Mouse (Mus musculus) hindbrain, embryonic 16.5 days (tissue): ENCODE results near the gene Fbxo48. TPM values are rescaled to one million over a fixed set of nuclear protein-coding genes. Genes with fewer than 3 reads are reported as not detected.

Source experiments
- ATAC-seq: fragments of 200-750 bp; cut with Nextera tagmentation; 2 replicates; pipeline ENCODE4 v1.8.0; 2017; ENCODE audit warnings: moderate TSS enrichment, moderate library complexity
- H3K27ac ChIP-seq: fragments of 300-500 bp; sonication (generic); 2 replicates; pipeline ENCODE4 v1.5.1; 2014; ENCODE audit warnings: low read depth, mild to moderate bottlenecking, control low read depth, low read length, moderate library complexity
- H3K27me3 ChIP-seq: fragments of 300-500 bp; sonication (generic); replicated peaks from 2 replicates; pipeline ENCODE4 v1.6.1; 2014; ENCODE audit warnings: low read length; ENCODE audit not compliant: control insufficient read depth, insufficient read depth
- H3K36me3 ChIP-seq: fragments of 300-500 bp; sonication (generic); 2 replicates; pipeline ENCODE4 v1.6.1; 2014; ENCODE audit warnings: mild to moderate bottlenecking, low read length, moderate library complexity, mixed read lengths; ENCODE audit not compliant: control insufficient read depth, insufficient read depth
- H3K4me1 ChIP-seq: fragments of 300-500 bp; sonication (generic); 2 replicates; pipeline ENCODE4 v1.6.1; 2014; ENCODE audit warnings: low read depth, low read length; ENCODE audit not compliant: control insufficient read depth, insufficient read depth
- H3K4me2 ChIP-seq: fragments of 300-500 bp; sonication (generic); 2 replicates; pipeline ENCODE4 v1.6.1; 2014; ENCODE audit warnings: mild to moderate bottlenecking, low read length, control low read depth, moderate library complexity
- H3K4me3 ChIP-seq: fragments of 300-500 bp; sonication (generic); 2 replicates; pipeline ENCODE4 v1.5.1; 2014; ENCODE audit warnings: mild to moderate bottlenecking, low read length, control low read depth, moderate library complexity
- H3K9ac ChIP-seq: fragments of 300-500 bp; sonication (generic); 2 replicates; pipeline ENCODE4 v1.6.1; 2014; ENCODE audit warnings: low read depth, mild to moderate bottlenecking, control low read depth, low read length, moderate library complexity
- H3K9me3 ChIP-seq: fragments of 300-500 bp; sonication (generic); 2 replicates; pipeline ENCODE4 v1.6.1; 2014; ENCODE audit warnings: mild to moderate bottlenecking, low read length, moderate library complexity; ENCODE audit not compliant: control insufficient read depth
- WGBS: fragments of 180-500 bp; shearing (Covaris S2); extraction: QIAGEN DNeasy Blood & Tissue Kit; methylation state at CpG from one replicate; pipeline ENCODE4 v1.1.7; 2014; 5-methylcytosine and 5-hydroxymethylcytosine counted together
- polyA plus RNA-seq: library from polyadenylated mRNA; unstranded; fragments of >200 nt; fragmentation: Nextera tagmentation; extraction: Ambion mirVana; gene quantifications from 2 replicates; pipeline ENCODE4 v1.2.1, GENCODE M21; 2015

Gene Fbxo48
- polyA plus RNA-seq, 1 experiment from 2014 or later, result 0.71 TPM

DNA sequence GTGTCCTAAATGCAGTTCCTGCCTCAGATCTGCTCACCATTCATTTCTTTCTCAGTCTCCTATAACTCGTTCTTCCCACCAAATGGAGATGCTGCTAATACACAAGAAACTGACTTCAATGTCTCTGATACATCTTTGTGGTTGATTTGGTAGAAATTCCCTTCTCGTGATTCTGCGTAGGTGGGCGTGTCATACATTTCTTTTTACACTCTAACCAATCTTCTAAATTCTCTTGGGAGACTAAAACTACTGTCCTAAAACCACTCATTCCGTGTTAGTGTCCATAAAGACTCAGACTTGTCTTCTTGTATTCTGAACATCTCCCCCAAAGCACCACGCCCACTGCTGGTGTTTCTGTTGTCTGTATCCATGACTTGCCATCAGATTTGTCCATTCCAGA, 5.9 kb downstream of the Fbxo48 start:
- H3K27me3 ChIP-seq, result no peaks in the 10 kb centered on the region
- no peak overlapping the region for H3K4me3 ChIP-seq
- WGBS, result 92% methylated on average over 6 of the region's 6 CpGs
- H3K9me3 ChIP-seq, result no peaks in the 10 kb centered on the region
- no peaks in the 10 kb centered on the region for H3K4me1 ChIP-seq
- no peaks in the 10 kb centered on the region for H3K36me3 ChIP-seq
- H3K4me2 ChIP-seq, result no peak overlapping the region
- no peak overlapping the region for H3K27ac ChIP-seq
- ATAC-seq, result no peak
- H3K9ac ChIP-seq, result no peak overlapping the region

DNA sequence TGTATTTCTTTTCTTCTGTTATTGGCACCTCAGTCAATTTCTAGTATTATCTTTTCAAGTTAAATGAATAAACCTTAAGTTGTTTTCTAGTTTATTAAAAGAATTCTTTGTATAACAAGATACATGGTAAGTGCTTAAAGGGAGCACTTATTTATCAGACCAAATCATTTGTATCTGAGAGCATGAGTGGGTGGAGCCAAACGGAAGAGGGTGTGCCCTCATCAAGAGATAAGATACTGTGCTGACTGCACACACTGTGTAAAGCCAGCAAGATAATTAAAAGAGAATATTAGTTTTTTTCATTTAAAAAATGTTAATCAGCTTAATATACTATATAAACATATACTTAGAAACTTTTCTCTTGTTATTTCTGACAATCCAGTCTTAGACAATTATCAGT, 7.3 kb downstream of the Fbxo48 start:
- ATAC-seq, result no peak
- WGBS, result 93% methylated on average over 1 of the region's 1 CpGs
- no peak overlapping the region for H3K4me3 ChIP-seq

DNA sequence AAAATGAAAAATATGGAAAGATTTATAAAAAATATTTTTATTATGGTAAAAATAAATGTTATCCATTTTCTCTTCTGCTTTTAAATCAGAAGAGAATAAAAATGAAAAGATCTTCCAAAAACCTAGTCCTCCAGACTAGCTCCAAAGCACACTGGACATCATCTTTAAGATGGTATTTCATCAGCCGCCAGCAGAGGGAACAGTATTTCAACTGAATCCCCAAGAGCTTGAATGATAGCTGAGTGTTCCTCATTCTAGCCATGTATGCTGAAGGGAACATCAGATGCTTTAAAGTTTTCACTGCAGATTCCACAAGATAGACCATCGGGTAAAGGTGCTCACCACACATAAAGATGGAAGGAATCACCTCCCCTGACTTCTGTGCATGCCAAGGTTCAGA, 16.6 kb downstream of the Fbxo48 start:
- Histone ChIP-seq H3K9ac (no peak overlapping the region), H3K4me1 (no peaks in the 10 kb centered on the region), H3K9me3 (no peaks in the 10 kb centered on the region), H3K27me3 (no peaks in the 10 kb centered on the region), H3K27ac (no peak overlapping the region), H3K4me2 (no peak overlapping the region), H3K4me3 (no peak overlapping the region), H3K36me3 (no peaks in the 10 kb centered on the region)
- 48% methylated on average over 2 of the region's 2 CpGs for WGBS
- no peak; the same call in 1 of the 2 replicates for ATAC-seq

More for the DNA sequence above, 7.3 kb downstream of the Fbxo48 start:
- Histone ChIP-seq H3K9me3 (no peaks in the 10 kb centered on the region), H3K27ac (no peak overlapping the region), H3K4me2 (no peak overlapping the region), H3K36me3 (no peaks in the 10 kb centered on the region), H3K27me3 (no peaks in the 10 kb centered on the region), H3K4me1 (no peaks in the 10 kb centered on the region), H3K9ac (no peak overlapping the region)

DNA sequence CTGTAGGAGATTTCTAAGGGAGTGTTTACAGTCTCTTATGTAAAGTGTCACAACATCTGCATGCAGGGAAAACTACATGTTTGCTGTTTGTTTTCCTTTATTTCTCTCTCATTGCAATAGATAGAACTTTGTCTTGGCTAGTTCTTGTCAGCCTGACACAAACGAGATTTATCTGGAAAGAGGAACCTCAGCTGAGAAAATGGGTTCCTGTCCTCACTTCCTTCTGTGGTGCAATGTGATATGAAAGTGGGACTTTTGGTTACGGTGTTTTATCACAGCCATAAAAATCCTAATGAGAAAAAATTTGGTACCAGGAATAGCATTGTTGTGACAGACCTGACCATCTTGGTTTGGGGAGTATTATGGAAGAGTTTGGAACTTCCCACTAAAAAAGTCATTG, 18.5 kb downstream of the Fbxo48 start:
- ATAC-seq, result no peak
- no peak overlapping the region for H3K27ac ChIP-seq
- H3K9me3 ChIP-seq, result no peaks in the 10 kb centered on the region
- H3K27me3 ChIP-seq, result no peaks in the 10 kb centered on the region
- no peak overlapping the region for H3K9ac ChIP-seq
- no peak overlapping the region for H3K4me2 ChIP-seq
- no peaks in the 10 kb centered on the region for H3K36me3 ChIP-seq
- H3K4me3 ChIP-seq, result no peak overlapping the region
- H3K4me1 ChIP-seq, result no peaks in the 10 kb centered on the region
- WGBS, result 79% methylated on average over 2 of the region's 2 CpGs

DNA sequence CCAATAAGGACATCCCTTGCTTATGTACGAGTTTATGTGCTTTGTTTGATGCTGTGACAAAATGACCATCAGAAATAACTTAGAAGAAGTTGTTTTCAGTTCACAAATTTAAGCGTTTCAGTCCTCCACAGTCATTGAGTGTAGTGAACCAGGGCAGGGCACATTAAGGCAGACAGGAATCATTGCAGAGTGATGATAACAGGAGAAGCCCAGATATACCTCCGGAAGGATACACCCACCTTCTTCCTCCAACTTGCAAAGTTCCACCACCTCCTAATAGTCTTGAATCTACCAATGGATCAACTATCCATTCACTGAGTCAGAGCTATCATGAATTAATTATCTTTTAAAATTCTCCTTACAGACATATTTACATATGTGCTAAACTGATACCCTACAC, 20.9 kb downstream of the Fbxo48 start:
- Histone ChIP-seq H3K4me1 (no peaks in the 10 kb centered on the region), H3K9ac (no peak overlapping the region), H3K9me3 (no peaks in the 10 kb centered on the region), H3K36me3 (no peaks in the 10 kb centered on the region), H3K4me2 (no peak overlapping the region), H3K4me3 (no peak overlapping the region), H3K27ac (no peak overlapping the region), H3K27me3 (no peaks in the 10 kb centered on the region)
- ATAC-seq, result no peak
- 90% methylated on average over 3 of the region's 3 CpGs for WGBS

DNA sequence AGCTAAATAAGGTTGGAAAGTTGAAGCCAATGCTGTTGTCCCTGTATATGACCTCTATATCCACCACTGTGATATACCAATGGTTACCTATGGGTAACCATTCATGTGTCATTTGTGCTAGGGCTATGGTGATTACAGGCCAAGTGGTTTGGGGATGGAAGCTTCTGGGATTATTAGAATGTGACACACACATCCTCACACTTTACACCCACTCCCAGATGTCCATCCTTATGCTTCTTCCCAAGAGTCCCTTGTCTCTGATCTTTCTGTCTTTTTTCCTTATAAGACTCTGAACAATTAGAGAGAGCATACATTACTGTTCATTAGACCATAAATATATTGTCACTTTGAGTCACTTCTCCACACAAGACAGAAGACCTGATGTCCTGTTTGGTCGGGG, 21.9 kb downstream of the Fbxo48 start:
- WGBS, result 88% methylated on average over 1 of the region's 1 CpGs
- Histone ChIP-seq H3K27ac (no peak overlapping the region), H3K36me3 (no peaks in the 10 kb centered on the region), H3K4me3 (no peak overlapping the region), H3K27me3 (no peaks in the 10 kb centered on the region), H3K4me1 (no peaks in the 10 kb centered on the region), H3K9me3 (no peaks in the 10 kb centered on the region), H3K4me2 (no peak overlapping the region), H3K9ac (no peak overlapping the region)
- ATAC-seq, result no peak

DNA sequence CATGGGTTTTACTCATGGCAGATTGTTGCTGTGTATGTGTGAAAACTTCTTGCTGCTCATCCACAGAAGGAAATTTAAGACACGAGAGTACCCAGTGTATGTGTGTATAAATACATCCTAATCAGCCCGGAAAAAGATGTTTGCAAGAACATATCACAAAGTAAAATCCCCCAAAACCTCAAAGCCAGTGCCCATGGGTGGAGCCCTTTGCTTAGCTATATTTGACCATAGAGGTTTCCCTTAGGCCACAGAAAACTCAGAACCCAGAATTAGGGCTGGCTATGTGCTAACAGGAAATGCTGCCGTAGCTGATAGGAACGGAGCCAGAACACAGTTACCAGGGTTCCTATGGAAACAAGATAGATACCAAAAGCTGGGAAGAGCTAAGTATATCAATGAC, 25.8 kb downstream of the Fbxo48 start:
- Histone ChIP-seq H3K27me3 (no peaks in the 10 kb centered on the region), H3K9me3 (no peaks in the 10 kb centered on the region), H3K9ac (no peak overlapping the region), H3K27ac (no peak overlapping the region), H3K4me3 (no peak overlapping the region), H3K4me2 (no peak overlapping the region), H3K4me1 (no peaks in the 10 kb centered on the region), H3K36me3 (peaks cover 3% of the 10 kb centered on the region; the same call in 1 of the 2 replicates)
- no peak for ATAC-seq
- 88% methylated on average over 4 of the region's 4 CpGs for WGBS

DNA sequence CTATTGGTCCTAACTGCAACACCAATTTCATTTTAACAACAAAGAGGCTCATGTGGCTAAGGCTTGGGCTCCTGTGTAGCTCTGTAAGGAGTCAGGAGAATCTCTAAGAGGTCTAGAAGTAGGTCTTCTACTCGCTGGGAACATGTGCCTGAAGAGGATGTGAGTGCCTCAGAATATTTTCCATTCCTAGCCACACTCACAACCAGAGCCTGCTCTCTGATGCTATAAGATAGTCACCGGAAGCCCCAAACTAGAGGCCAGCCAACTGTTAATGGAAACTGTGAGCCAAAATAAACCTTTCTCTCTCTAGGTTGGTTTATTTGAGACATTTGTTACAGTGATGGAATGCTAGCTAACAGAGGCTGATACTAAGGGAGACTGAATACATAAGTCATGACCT, 26.4 kb downstream of the Fbxo48 start:
- WGBS, result 65% methylated on average over 2 of the region's 2 CpGs
- Histone ChIP-seq H3K27ac (no peak overlapping the region), H3K4me1 (no peaks in the 10 kb centered on the region), H3K36me3 (peaks cover 3% of the 10 kb centered on the region; the same call in 1 of the 2 replicates), H3K4me2 (no peak overlapping the region), H3K27me3 (no peaks in the 10 kb centered on the region), H3K4me3 (no peak overlapping the region), H3K9ac (no peak overlapping the region), H3K9me3 (no peaks in the 10 kb centered on the region)
- no peak for ATAC-seq

DNA sequence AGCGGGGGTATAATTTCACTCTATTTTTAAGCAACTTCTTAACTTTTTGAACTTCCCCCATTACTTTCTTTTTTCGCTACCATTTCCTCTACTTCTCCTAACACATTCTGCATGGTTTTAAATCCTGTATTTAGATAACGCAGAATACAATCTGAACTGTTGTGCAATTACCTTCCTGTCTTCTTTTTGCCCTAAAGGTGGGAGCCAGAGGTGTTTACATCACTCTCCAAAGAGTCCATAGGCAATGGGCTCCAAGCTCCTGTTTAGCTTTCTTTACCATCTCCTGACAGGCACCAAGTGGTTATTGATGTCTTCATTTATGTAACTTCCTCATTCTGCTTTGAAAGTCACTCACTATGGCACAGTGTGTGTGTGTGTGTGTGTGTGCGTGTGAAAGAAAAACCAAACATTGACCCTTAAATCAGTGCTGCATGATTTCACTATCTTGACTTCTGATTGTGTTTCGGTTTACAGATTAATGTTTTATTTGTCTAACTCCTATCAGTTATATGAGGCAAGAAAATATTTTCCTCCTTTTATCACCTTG, 27.1 kb downstream of the Fbxo48 start:
- Histone ChIP-seq H3K4me2 (no peak overlapping the region), H3K27me3 (no peaks in the 10 kb centered on the region), H3K9ac (no peak overlapping the region), H3K4me1 (no peaks in the 10 kb centered on the region), H3K9me3 (no peaks in the 10 kb centered on the region), H3K27ac (no peak overlapping the region), H3K36me3 (peaks cover 3% of the 10 kb centered on the region; the same call in 1 of the 2 replicates), H3K4me3 (no peak overlapping the region)
- ATAC-seq, result no peak
- 91% methylated on average over 5 of the region's 5 CpGs for WGBS
